Mouse (Mus musculus) heart, embryonic 16.5 days (tissue): ENCODE measurements around the gene Ugt1a9. TPM values are rescaled to one million over a fixed set of nuclear protein-coding genes. Genes with fewer than 3 reads are reported as not detected.
"Not testable (repeated sequence)": the region's sequence is repeated elsewhere in the genome, so short reads cannot be mapped to it uniquely, and the experiment has no call there.

Experiments
- ATAC-seq: fragments of 200-750 bp; cut with Nextera tagmentation; replicated peaks from 2 replicates; pipeline ENCODE4 v1.8.0; 2017; ENCODE audit warnings: moderate number of reproducible peaks; ENCODE audit not compliant: insufficient read depth, low FRiP score; ENCODE audit errors: extremely low read depth
- H3K27ac ChIP-seq: fragments of 300-500 bp; sonication (generic); 2 replicates; pipeline ENCODE4 v1.5.1; 2014; ENCODE audit warnings: mild to moderate bottlenecking, low read length, control low read depth, moderate library complexity
- H3K27me3 ChIP-seq: fragments of 300-500 bp; sonication (generic); 2 replicates; pipeline ENCODE4 v1.6.1; 2014; ENCODE audit warnings: low read length, mixed read lengths; ENCODE audit not compliant: control insufficient read depth, insufficient read depth
- H3K36me3 ChIP-seq: fragments of 300-500 bp; sonication (generic); 2 replicates; pipeline ENCODE4 v1.6.1; 2014; ENCODE audit not compliant: control insufficient read depth, insufficient read depth
- H3K4me1 ChIP-seq: fragments of 300-500 bp; sonication (generic); 2 replicates; pipeline ENCODE4 v1.6.1; 2014; ENCODE audit warnings: low read length, mixed read lengths; ENCODE audit not compliant: control insufficient read depth, insufficient read depth
- H3K4me2 ChIP-seq: fragments of 300-500 bp; sonication (generic); 2 replicates; pipeline ENCODE4 v1.6.1; 2014; ENCODE audit warnings: low read depth, mild to moderate bottlenecking, control low read depth, low read length
- H3K4me3 ChIP-seq: fragments of 300-500 bp; sonication (generic); 2 replicates; pipeline ENCODE4 v1.5.1; 2014; ENCODE audit warnings: mild to moderate bottlenecking, control low read depth, low read length
- H3K9ac ChIP-seq: fragments of 300-500 bp; sonication (generic); 2 replicates; pipeline ENCODE4 v1.6.1; 2014; ENCODE audit warnings: low read length, control low read depth
- H3K9me3 ChIP-seq: fragments of 300-500 bp; sonication (generic); replicated peaks from 2 replicates; pipeline ENCODE4 v1.6.1; 2016; ENCODE audit warnings: low read length; ENCODE audit not compliant: control insufficient read depth
- WGBS: fragments of 180-500 bp; shearing (Covaris S2); extraction: QIAGEN DNeasy Blood & Tissue Kit; methylation state at CpG from one replicate; pipeline ENCODE4 v1.1.7; 2014; 5-methylcytosine and 5-hydroxymethylcytosine counted together
- polyA plus RNA-seq: library from polyadenylated mRNA; unstranded; fragments of >200 nt; fragmentation: Nextera tagmentation; extraction: Ambion mirVana; gene quantifications from 2 replicates; pipeline ENCODE4 v1.2.1, GENCODE M21; 2015

The Ugt1a9 gene
- polyA plus RNA-seq, 1 experiment from 2014 or later = not detected

DNA sequence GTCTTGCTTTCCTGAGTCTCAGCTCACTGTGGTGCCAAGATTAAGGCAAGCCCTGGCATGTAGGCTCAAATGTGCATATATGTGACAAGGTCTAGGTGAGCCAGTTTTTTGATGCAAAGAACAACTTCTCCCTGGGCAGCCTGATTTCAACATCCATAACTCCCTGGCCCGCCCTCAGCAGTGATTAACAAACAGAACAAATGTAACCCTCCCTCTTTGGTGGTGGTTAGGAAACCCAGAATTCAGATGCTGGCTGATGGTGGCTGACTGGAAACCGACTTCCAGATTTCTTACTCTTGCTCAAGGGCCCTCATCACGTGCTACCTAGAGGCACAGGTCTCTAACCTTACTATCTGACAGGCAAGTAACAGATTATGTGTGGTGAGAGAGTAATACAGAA lies 32.4 kb downstream of the Ugt1a9 start, which contains the start of gene Ugt1a6b:
Gene Ugt1a6b, plus strand, starts transcription at position 234 of the 400 bp plus-strand sequence.
- H3K4me2 ChIP-seq, H3K4me3 ChIP-seq, H3K9ac ChIP-seq, H3K4me1 ChIP-seq, H3K36me3 ChIP-seq, ATAC-seq, H3K27me3 ChIP-seq, H3K9me3 ChIP-seq, H3K27ac ChIP-seq: not testable (repeated sequence)
- 42% methylated on average over 2 of the region's 3 CpGs for WGBS

DNA sequence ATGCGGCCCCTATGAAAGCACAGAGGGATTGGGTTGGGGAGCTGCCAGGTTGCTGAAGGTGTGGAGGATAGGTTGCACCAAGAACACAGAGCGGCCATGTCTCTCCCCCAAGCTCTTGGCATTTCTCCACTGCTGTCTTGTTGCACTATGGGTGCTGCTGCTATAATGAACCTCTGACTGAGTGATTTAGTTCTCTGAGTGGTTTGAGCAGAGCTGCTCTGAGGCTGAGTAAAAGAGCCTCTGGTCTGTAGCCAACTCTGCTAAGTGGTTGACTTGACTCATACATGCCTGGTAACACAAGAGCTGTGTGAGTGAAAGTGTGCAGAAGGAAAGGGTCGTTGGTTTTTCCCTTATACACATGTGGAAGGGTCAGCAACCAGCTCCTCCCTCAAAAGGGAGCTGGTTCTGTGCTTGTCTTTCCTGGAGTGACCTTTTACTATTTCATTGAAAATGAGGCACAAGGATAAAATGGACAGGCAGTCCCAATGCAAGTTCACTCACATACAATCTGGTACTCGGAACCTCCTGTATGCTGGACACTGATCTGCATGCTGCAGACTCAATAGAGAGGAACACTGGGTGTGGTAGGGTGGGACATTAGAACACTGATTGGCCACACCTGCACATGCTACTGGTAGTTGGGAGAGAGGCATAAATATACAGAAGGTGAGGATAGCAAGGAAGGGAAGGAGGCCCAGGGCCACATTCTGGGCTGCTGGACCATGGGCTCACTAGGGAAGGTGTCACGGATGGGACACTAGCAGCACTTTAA lies 33.3 kb downstream of the Ugt1a9 start:
- ATAC-seq, H3K4me1 ChIP-seq: not testable (repeated sequence)
- 67% methylated on average over 4 of the region's 5 CpGs for WGBS

DNA sequence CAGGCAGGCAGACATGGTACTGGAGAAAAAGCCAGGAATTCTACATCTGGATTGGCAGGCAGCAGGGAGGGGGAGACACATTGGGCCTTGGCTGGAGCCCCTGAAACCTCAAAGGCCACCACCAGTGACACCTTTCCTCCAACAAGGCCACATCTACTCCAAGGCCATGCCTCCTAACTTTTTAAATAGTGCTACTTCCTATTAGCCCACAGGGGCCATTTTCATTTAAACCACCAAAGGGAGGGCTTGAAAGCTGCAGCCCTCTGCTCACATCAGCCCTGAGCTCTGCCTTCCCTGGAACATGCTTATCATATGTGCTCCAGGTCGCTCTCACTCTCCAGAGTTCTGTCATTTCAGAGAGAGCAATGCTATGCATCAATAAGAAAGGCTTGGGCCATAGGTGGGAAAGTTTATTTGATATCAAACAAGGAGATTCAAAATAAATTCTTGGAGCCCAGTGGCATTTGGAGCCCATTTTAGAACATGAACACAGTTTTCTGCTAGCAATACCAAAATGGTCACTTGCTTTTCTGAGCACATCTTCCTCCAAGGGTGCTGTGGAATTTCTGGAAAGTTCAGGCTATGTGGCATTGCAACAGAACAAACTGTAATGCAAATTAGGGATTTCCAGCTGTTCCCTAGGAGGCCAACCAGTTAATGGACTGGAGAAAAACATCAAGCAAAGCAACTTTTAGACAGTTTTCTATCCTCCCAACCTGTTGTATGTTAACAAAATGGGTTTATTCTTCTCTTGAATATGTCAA lies 34.2 kb downstream of the Ugt1a9 start:
- Histone ChIP-seq H3K4me2 (no peak overlapping the region), H3K36me3 (no peaks in the 10 kb centered on the region), H3K4me1 (no peaks in the 10 kb centered on the region), H3K9ac (no peak overlapping the region), H3K9me3 (no peaks in the 10 kb centered on the region), H3K27me3 (no peaks in the 10 kb centered on the region), H3K27ac (no peak overlapping the region), H3K4me3 (no peak overlapping the region)
- 90% methylated on average over 1 of the region's 1 CpGs for WGBS
- ATAC-seq = no peak

More for the DNA sequence above, 33.3 kb downstream of the Ugt1a9 start:
- H3K4me2 ChIP-seq, H3K9me3 ChIP-seq, H3K27ac ChIP-seq, H3K4me3 ChIP-seq, H3K9ac ChIP-seq, H3K27me3 ChIP-seq, H3K36me3 ChIP-seq: not testable (repeated sequence)

DNA sequence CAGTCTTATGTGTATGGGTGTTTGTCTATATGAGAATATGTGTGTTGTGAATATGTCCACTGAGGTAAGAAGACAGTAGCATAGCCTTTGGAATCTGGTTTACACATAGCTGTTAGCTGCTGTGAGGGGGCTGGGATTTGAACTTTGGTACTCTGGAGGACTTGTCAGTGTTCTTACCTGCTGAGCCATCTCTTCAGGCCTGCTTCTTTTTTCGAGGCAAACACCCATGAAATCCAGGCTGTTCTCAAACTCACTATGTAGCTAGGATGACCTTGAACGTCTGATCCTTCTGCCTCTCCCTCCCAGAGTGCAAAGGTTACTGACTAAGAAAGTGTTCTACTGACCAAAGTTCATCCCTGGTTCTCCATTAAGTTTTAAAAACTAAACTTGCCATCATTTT lies 35.1 kb downstream of the Ugt1a9 start:
- Histone ChIP-seq H3K9ac (no peak overlapping the region), H3K36me3 (no peaks in the 10 kb centered on the region), H3K4me1 (no peaks in the 10 kb centered on the region), H3K27me3 (no peaks in the 10 kb centered on the region), H3K4me3 (no peak overlapping the region), H3K4me2 (no peak overlapping the region), H3K9me3 (no peaks in the 10 kb centered on the region), H3K27ac (no peak overlapping the region)
- ATAC-seq = no peak
- 67% methylated on average over 2 of the region's 2 CpGs for WGBS

DNA sequence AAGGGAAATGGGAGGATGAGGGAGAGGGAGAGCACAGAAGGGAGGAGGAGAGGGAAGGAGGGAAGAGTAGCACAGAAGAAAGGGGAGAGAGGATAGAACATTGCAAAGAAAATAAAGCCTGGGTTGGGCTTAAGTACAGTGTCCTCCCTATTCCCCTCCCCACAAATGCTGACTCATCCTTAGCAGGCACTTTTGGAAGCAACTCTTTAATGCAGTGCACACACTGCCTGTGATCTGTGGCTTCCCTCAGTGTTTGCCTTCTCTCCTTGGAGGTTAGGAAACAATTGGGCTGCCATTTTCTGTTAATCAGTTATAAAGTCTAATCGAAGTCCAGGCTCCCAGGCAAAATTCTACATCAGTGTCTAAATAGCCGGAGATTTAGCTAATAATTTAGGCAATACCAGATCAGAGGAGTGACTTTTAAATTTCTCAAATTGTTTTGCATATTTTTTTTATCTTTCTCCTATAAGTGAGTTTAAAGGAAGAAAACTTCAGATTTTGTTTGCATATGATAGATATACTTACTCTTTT lies 38.5 kb downstream of the Ugt1a9 start:
- not testable (repeated sequence) for H3K4me3 ChIP-seq, H3K9ac ChIP-seq, H3K27me3 ChIP-seq, H3K4me1 ChIP-seq, H3K27ac ChIP-seq, H3K4me2 ChIP-seq, H3K36me3 ChIP-seq, ATAC-seq, H3K9me3 ChIP-seq
- 68% methylated on average over 2 of the region's 2 CpGs for WGBS

DNA sequence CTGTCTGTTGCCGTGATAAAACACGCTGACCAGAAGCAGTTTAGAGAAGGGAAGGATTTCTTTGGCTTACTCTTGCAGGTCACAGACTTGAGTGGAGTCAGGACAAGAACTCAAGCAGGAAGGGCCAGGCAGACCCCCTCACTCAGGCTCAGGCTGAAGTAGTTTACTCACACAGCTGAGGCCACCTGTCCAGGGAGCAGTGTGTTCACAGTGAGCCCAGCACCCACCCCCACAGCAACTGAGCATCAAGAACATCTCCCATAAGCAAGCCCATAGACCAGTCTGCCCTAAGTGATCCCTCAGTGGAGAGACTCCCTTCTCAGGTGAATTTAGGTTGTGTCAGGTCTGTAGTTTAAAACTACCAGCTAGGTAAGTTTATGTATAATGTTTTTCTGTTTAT lies 39.0 kb downstream of the Ugt1a9 start:
- not testable (repeated sequence) for H3K27ac ChIP-seq, H3K4me3 ChIP-seq, ATAC-seq, H3K27me3 ChIP-seq, H3K36me3 ChIP-seq, H3K9me3 ChIP-seq, H3K4me1 ChIP-seq, H3K4me2 ChIP-seq, H3K9ac ChIP-seq
- WGBS = 62% methylated on average over 2 of the region's 2 CpGs

DNA sequence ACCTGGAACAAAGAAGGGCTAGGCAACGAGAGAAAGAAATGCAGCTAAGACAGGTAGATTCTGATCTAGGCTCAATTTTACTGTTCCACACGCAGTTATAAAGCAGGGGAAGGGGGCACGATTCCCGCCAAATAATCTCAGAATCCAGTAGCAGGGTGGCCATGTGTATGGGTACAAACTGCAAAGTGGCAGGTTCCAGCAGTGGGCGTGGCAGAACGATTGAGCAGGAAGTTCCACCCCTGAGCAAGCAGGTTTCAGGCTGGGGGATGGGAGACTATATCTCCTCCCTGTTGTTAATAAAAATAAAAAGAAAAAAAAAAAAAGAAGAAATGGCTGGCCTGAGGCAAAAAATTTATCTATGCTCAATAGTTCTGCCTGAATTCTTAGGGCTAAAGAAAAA lies 42.2 kb downstream of the Ugt1a9 start:
- WGBS = 89% methylated on average over 6 of the region's 6 CpGs
- not testable (repeated sequence) for H3K4me1 ChIP-seq, ATAC-seq, H3K27ac ChIP-seq, H3K9ac ChIP-seq, H3K9me3 ChIP-seq, H3K4me3 ChIP-seq, H3K27me3 ChIP-seq, H3K36me3 ChIP-seq, H3K4me2 ChIP-seq

DNA sequence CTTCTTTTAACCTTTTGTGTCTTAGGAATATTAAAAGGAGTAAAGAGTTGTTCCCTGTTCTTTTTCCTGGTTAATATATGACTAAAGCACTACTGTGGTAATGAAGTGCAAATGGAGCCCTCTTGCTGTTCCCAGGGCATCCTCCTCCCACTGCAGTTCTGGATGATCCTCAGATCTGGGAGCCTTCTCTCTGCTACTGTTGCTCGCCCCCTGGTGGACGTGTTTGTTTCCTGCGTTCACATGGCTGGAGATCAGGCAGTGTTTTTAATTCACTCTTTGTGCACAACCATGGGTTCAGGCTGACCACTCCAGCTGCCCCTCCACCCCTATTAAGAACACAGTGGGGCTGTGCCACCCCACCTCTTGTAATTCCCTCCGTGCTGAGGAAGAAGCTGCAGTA lies 50.0 kb downstream of the Ugt1a9 start:
- H3K36me3 ChIP-seq, H3K4me2 ChIP-seq, H3K27me3 ChIP-seq, H3K27ac ChIP-seq, H3K9me3 ChIP-seq, H3K9ac ChIP-seq, ATAC-seq, H3K4me3 ChIP-seq, H3K4me1 ChIP-seq: not testable (repeated sequence)
- whole genome bisulfite sequencing = 7% methylated on average over 4 of the region's 4 CpGs

DNA sequence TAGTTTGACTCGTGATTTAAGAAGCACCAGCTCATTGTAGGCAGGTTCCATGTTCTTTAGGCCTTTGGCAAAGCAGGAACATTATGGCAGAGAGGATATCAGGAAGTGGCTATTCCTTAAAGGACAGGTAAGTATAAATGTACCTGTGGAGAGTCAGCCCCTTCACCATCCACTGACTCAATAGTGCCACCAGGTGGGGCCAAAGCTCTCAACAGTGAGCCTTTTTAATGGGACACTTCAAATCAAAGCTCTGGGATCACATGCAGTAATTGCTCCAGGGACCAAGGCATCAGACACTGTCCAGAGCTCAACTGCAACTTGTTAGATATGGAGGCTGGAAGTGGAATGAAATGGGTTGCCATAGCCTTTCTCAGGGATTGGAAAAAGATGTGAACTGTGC lies 50.9 kb downstream of the Ugt1a9 start:
- H3K9ac ChIP-seq, H3K27me3 ChIP-seq, H3K4me2 ChIP-seq, H3K36me3 ChIP-seq, ATAC-seq, H3K4me1 ChIP-seq, H3K9me3 ChIP-seq, H3K27ac ChIP-seq, H3K4me3 ChIP-seq: not testable (repeated sequence)
- no CpG with 5 or more reads among the region's 1 CpGs for WGBS
